Mouse (Mus musculus) thymus, adult 2 months (tissue): Measurements from ENCODE around the gene Spatc1l. TPM values are rescaled to one million over a fixed set of nuclear protein-coding genes. Genes with fewer than 3 reads are reported as not detected.

Source experiments
- DNase-seq: peaks from one replicate; pipeline ENCODE4 v3.0.0; 2021
- H3K27ac ChIP-seq: fragments of 200-500 bp; 2 replicates; pipeline ENCODE4 v1.5.1; 2012; ENCODE audit warnings: low read length, control low read depth; ENCODE audit not compliant: control insufficient read depth, insufficient read depth
- H3K27me3 ChIP-seq: fragments of 200-500 bp; 2 replicates; pipeline ENCODE4 v1.6.1; 2012; ENCODE audit warnings: mild to moderate bottlenecking, low read length, moderate library complexity, mixed read lengths; ENCODE audit not compliant: control insufficient read depth, insufficient read depth
- H3K36me3 ChIP-seq: fragments of 200-500 bp; 2 replicates; pipeline ENCODE4 v1.6.1; 2012; ENCODE audit warnings: mild to moderate bottlenecking, low read length, moderate library complexity; ENCODE audit not compliant: control insufficient read depth, insufficient read depth
- H3K4me1 ChIP-seq: fragments of 200-500 bp; replicated peaks from 2 replicates; pipeline ENCODE4 v1.6.1; 2012; ENCODE audit warnings: low read length; ENCODE audit not compliant: control insufficient read depth, insufficient read depth
- H3K4me3 ChIP-seq: fragments of 200-500 bp; 2 replicates; pipeline ENCODE4 v1.5.1; 2012; ENCODE audit warnings: mild to moderate bottlenecking, low read length, control low read depth, moderate library complexity; ENCODE audit not compliant: control insufficient read depth, insufficient read depth
- CTCF ChIP-seq: fragments of 200-500 bp; IDR thresholded peaks from 2 replicates; pipeline ENCODE4 v1.5.1; 2012; ENCODE audit warnings: mild to moderate bottlenecking, control low read depth, low read length, moderate library complexity, borderline replicate concordance; ENCODE audit not compliant: control insufficient read depth, poor library complexity, insufficient read depth; ENCODE audit errors: extremely low read depth
- POLR2A ChIP-seq: fragments of 200-500 bp; IDR thresholded peaks from 2 replicates; pipeline ENCODE4 v1.6.1; 2012; ENCODE audit warnings: mild to moderate bottlenecking, low read length, control low read depth, moderate library complexity; ENCODE audit not compliant: control insufficient read depth, poor library complexity, insufficient read depth; ENCODE audit errors: extremely low read depth
- WGBS: fragments of 180-500 bp; shearing (Covaris S2); methylation state at CpG from one replicate; pipeline ENCODE4 v1.1.7; 2018; 5-methylcytosine and 5-hydroxymethylcytosine counted together
- polyA plus RNA-seq: library from polyadenylated mRNA; depleted of rRNA; stranded (reverse); fragments of >200 nt; gene quantifications from 2 replicates; pipeline ENCODE4 v1.2.3, GENCODE M21; 2012; rRNA removed

Spatc1l gene
- polyA plus RNA-seq, 1 experiment = 0.12 TPM

GRCm38 (mm10) chr10:76584138-76584537 is 22.1 kb downstream of the Spatc1l start:
- 26% methylated on average over 10 of the region's 10 CpGs for WGBS
- TF ChIP-seq POLR2A (no peak), CTCF (no peak)
- no peak overlapping the region for H3K27ac ChIP-seq
- DNase-seq = no peak
- no peaks in the 10 kb centered on the region for H3K36me3 ChIP-seq
- H3K4me1 ChIP-seq = no peaks in the 10 kb centered on the region
- no peaks in the 10 kb centered on the region for H3K27me3 ChIP-seq
- no peak overlapping the region for H3K4me3 ChIP-seq

- WGBS = 61% methylated on average over 1 of the region's 1 CpGs
- H3K4me3 ChIP-seq = no peak overlapping the region
- DNase-seq = no peak
- H3K4me1 ChIP-seq = no peaks in the 10 kb centered on the region
- no peaks in the 10 kb centered on the region for H3K27me3 ChIP-seq
- H3K36me3 ChIP-seq = no peaks in the 10 kb centered on the region
- TF ChIP-seq CTCF = no peak
- TF ChIP-seq POLR2A = no peak
- no peak overlapping the region for H3K27ac ChIP-seq
Measured at GRCm38 (mm10) chr10:76586190-76586589, 24.1 kb downstream of the Spatc1l start.

GRCm38 (mm10) chr10:76590197-76590596 is 28.1 kb downstream of the Spatc1l start:
- H3K4me3 ChIP-seq = no peak overlapping the region
- TF ChIP-seq CTCF (no peak), POLR2A (no peak)
- H3K27me3 ChIP-seq = no peaks in the 10 kb centered on the region
- H3K27ac ChIP-seq = no peak overlapping the region
- WGBS = 91% methylated on average over 11 of the region's 11 CpGs
- H3K36me3 ChIP-seq = no peaks in the 10 kb centered on the region
- DNase-seq = no peak
- no peaks in the 10 kb centered on the region for H3K4me1 ChIP-seq

- no peak for TF ChIP-seq POLR2A
- TF ChIP-seq CTCF = no peak
- H3K4me3 ChIP-seq = no peak overlapping the region
- no peak for DNase-seq
- no peaks in the 10 kb centered on the region for H3K27me3 ChIP-seq
- H3K27ac ChIP-seq = no peak overlapping the region
- H3K36me3 ChIP-seq = no peaks in the 10 kb centered on the region
- no peaks in the 10 kb centered on the region for H3K4me1 ChIP-seq
- WGBS = 91% methylated on average over 31 of the region's 31 CpGs
Measured at GRCm38 (mm10) chr10:76596338-76596737, 34.3 kb downstream of the Spatc1l start.

GRCm38 (mm10) chr10:76602690-76603089 is 40.6 kb downstream of the Spatc1l start:
- no peaks in the 10 kb centered on the region for H3K4me1 ChIP-seq
- WGBS = 85% methylated on average over 3 of the region's 3 CpGs
- DNase-seq = no peak
- TF ChIP-seq POLR2A (no peak), CTCF (no peak)
- no peak overlapping the region for H3K27ac ChIP-seq
- no peak overlapping the region for H3K4me3 ChIP-seq
- no peaks in the 10 kb centered on the region for H3K36me3 ChIP-seq
- H3K27me3 ChIP-seq = no peaks in the 10 kb centered on the region

GRCm38 (mm10) chr10:76612473-76612872 is 50.4 kb downstream of the Spatc1l start:
- DNase-seq = no peak
- Histone ChIP-seq H3K27me3 (no peaks in the 10 kb centered on the region), H3K4me3 (no peak overlapping the region), H3K36me3 (no peaks in the 10 kb centered on the region), H3K27ac (no peak overlapping the region), H3K4me1 (no peaks in the 10 kb centered on the region)
- WGBS = 91% methylated on average over 7 of the region's 7 CpGs
- TF ChIP-seq POLR2A = no peak
- TF ChIP-seq CTCF = no peak

Other genes starting within 250 kb of the Spatc1l start
- gene Dip2a, start 217.0 kb upstream of the Spatc1l start, polyA plus RNA-seq = 8.1 and 8.4 TPM in 2 replicates
- gene AC141477.1, start 121.8 kb upstream of the Spatc1l start, polyA plus RNA-seq = not detected in 2 replicates
- gene Pcnt, start 119.5 kb upstream of the Spatc1l start, polyA plus RNA-seq = 41.7 and 47.7 TPM in 2 replicates
- gene 2610028H24Rik, start 113.2 kb upstream of the Spatc1l start, polyA plus RNA-seq = 0.61 and 0.62 TPM in 2 replicates
- gene Mcm3ap, start 93.3 kb upstream of the Spatc1l start, polyA plus RNA-seq = 43.9 and 45.7 TPM in 2 replicates
- gene Ybey, start 93.2 kb upstream of the Spatc1l start, polyA plus RNA-seq = 3.3 and 4.1 TPM in 2 replicates
- 17.8 and 24.1 TPM in 2 replicates for gene Lss, start 30.7 kb upstream of the Spatc1l start, polyA plus RNA-seq
- 0.03 and 0.83 TPM in 2 replicates for gene Ftcd, start 13.4 kb downstream of the Spatc1l start, polyA plus RNA-seq
- 43.7 and 47.2 TPM in 2 replicates for gene Col6a2, start 61.4 kb downstream of the Spatc1l start, polyA plus RNA-seq
- 42.8 and 50.8 TPM in 2 replicates for gene Col6a1, start 163.9 kb downstream of the Spatc1l start, polyA plus RNA-seq